Mouse (Mus musculus) forebrain, embryonic 14.5 days (tissue): ENCODE results near the gene Slc25a47. TPM values are rescaled to one million over a fixed set of nuclear protein-coding genes. Genes with fewer than 3 reads are reported as not detected.

ENCODE experiments used
- ATAC-seq: fragments of 200-750 bp; cut with Nextera tagmentation; 2 replicates; pipeline ENCODE4 v1.8.0; 2017; ENCODE audit warnings: mild to moderate bottlenecking, moderate library complexity
- DNase-seq: peaks from one replicate; pipeline ENCODE4 v3.0.0-alpha.2; 2015; ENCODE audit warnings: low spot score
- H3K27ac ChIP-seq: fragments of 300-500 bp; sonication (generic); 2 replicates; pipeline ENCODE4 v1.5.1; 2014; ENCODE audit warnings: low read depth, mild to moderate bottlenecking, control low read depth, low read length, moderate library complexity
- H3K27me3 ChIP-seq: fragments of 300-500 bp; sonication (generic); replicated peaks from 2 replicates; pipeline ENCODE4 v1.6.1; 2014; ENCODE audit warnings: low read length, control low read depth, mixed read lengths; ENCODE audit not compliant: control insufficient read depth, insufficient read depth
- H3K36me3 ChIP-seq: fragments of 300-500 bp; sonication (generic); 2 replicates; pipeline ENCODE4 v1.6.1; 2014; ENCODE audit warnings: low read length, control low read depth; ENCODE audit not compliant: control insufficient read depth, insufficient read depth
- H3K4me1 ChIP-seq: fragments of 300-500 bp; sonication (generic); 2 replicates; pipeline ENCODE4 v1.6.1; 2014; ENCODE audit warnings: antibody characterized with exemption, low read length, control low read depth; ENCODE audit not compliant: control insufficient read depth, insufficient read depth
- H3K4me2 ChIP-seq: fragments of 300-500 bp; sonication (generic); 2 replicates; pipeline ENCODE4 v1.6.1; 2014; ENCODE audit warnings: mild to moderate bottlenecking, control low read depth, low read length
- H3K4me3 ChIP-seq: fragments of 300-500 bp; sonication (generic); 2 replicates; pipeline ENCODE4 v1.5.1; 2014; ENCODE audit warnings: low read depth, low read length, control low read depth
- H3K9ac ChIP-seq: fragments of 300-500 bp; sonication (generic); 2 replicates; pipeline ENCODE4 v1.6.1; 2014; ENCODE audit warnings: mild to moderate bottlenecking, low read length, control low read depth, moderate library complexity
- H3K9me3 ChIP-seq: fragments of 300-500 bp; sonication (generic); replicated peaks from 2 replicates; pipeline ENCODE4 v1.6.1; 2016; ENCODE audit warnings: low read length, control low read depth, mixed read lengths; ENCODE audit not compliant: control insufficient read depth
- WGBS: fragments of 180-500 bp; shearing (Covaris S2); extraction: QIAGEN DNeasy Blood & Tissue Kit; methylation state at CpG from one replicate; pipeline ENCODE4 v1.1.7; 2014; 5-methylcytosine and 5-hydroxymethylcytosine counted together
- polyA plus RNA-seq: library from polyadenylated mRNA; unstranded; fragments of >200 nt; fragmentation: Nextera tagmentation; extraction: Ambion mirVana; gene quantifications from 2 replicates; pipeline ENCODE4 v1.2.1, GENCODE M21; 2014

Slc25a47 gene
- 14.1 and 17.3 TPM in 2 replicates for polyA plus RNA-seq

GRCm38 (mm10) chr12:108835840-108836409 is at the start of gene Slc25a47, which contains the start of gene Slc25a29:
TSS of gene Slc25a47 (plus strand) at chr12:108836046.
TSS of gene Slc25a29 (minus strand) at chr12:108835883.
- peaks cover 22% of the 10 kb centered on the region for H3K4me1 ChIP-seq
- no peaks in the 10 kb centered on the region for H3K9me3 ChIP-seq
- DNase-seq (peak; percentile 98), ATAC-seq (peak; percentile 99)
- H3K4me2 ChIP-seq = peak within 1 kb of the TSS; percentile 95
- peaks cover 4% of the 10 kb centered on the region for H3K36me3 ChIP-seq
- H3K4me3 ChIP-seq = peak within 1 kb of the TSS; percentile 74
- no peaks in the 10 kb centered on the region for H3K27me3 ChIP-seq
- H3K27ac ChIP-seq = peak within 1 kb of the TSS; percentile 52
- under 1% methylated on average over 52 of the region's 53 CpGs for WGBS
- peak within 1 kb of the TSS; percentile 81 for H3K9ac ChIP-seq

DNA sequence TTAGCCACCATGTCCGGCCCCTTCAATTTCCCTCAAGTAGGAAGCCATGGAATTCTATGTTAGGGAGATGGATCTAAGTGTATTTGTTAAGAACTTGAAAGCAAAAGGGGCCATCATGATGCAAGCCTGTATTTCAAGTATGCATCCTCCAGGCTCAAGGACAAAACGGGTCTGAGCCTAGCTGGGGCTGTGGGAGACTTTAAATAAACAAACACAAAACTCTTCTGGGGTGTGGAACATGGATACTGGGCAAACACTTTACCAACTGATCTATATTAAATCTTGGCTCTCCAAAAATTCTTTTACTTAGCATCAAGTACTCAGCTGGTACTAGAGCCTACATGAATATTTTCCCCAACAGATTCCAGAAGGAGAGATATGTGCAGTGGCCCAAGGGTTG is 48.5 kb upstream of the Slc25a47 start:
- Histone ChIP-seq H3K4me3 (no peak overlapping the region), H3K27me3 (no peaks in the 10 kb centered on the region), H3K9ac (no peak overlapping the region), H3K4me2 (no peak overlapping the region), H3K27ac (no peak overlapping the region), H3K9me3 (0 out of 2 replicates have a peak, but pooled peaks cover 3% of the 10 kb centered on the region), H3K4me1 (peaks cover 13% of the 10 kb centered on the region), H3K36me3 (no peaks in the 10 kb centered on the region)
- WGBS = 92% methylated on average over 2 of the region's 2 CpGs
- DNase-seq (no peak), ATAC-seq (no peak)

GRCm38 (mm10) chr12:108792152-108792545 is 43.7 kb upstream of the Slc25a47 start:
- ATAC-seq (peak; percentile 29), DNase-seq (peak; percentile 86)
- H3K4me3 ChIP-seq = peak overlapping the region; percentile 99
- peak overlapping the region; percentile 59 for H3K4me2 ChIP-seq
- under 1% methylated on average over 52 of the region's 52 CpGs for WGBS
- peak overlapping the region; percentile 98 for H3K27ac ChIP-seq
- peaks cover 29% of the 10 kb centered on the region for H3K4me1 ChIP-seq
- peak overlapping the region; percentile 68 for H3K9ac ChIP-seq
- H3K27me3 ChIP-seq = no peaks in the 10 kb centered on the region
- no peaks in the 10 kb centered on the region for H3K36me3 ChIP-seq
- H3K9me3 ChIP-seq = no peaks in the 10 kb centered on the region

- no peaks in the 10 kb centered on the region for H3K9me3 ChIP-seq
- ATAC-seq = peak; percentile 95
- under 1% methylated on average over 77 of the region's 127 CpGs for WGBS
Observed at GRCm38 (mm10) chr12:108792546-108793452, 43.0 kb upstream of the Slc25a47 start, which contains the start of gene Yy1. TSS of gene Yy1 (plus strand) at chr12:108792973.

DNA sequence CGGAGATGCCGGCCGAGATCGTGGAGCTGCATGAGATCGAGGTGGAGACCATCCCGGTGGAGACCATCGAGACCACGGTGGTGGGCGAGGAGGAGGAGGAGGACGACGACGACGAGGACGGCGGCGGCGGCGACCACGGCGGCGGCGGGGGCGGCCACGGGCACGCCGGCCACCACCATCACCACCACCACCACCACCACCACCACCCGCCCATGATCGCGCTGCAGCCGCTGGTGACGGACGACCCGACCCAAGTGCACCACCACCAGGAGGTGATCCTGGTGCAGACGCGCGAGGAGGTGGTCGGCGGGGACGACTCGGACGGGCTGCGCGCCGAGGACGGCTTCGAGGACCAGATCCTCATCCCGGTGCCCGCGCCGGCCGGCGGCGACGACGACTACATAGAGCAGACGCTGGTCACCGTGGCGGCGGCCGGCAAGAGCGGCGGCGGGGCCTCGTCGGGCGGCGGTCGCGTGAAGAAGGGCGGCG is 42.3 kb upstream of the Slc25a47 start:
- peak overlapping the region; percentile 89 for H3K9ac ChIP-seq
- no peak for ATAC-seq
- H3K27me3 ChIP-seq = no peaks in the 10 kb centered on the region
- H3K36me3 ChIP-seq = no peaks in the 10 kb centered on the region
- peak overlapping the region; percentile 44 for H3K4me2 ChIP-seq
- H3K4me3 ChIP-seq = peak overlapping the region; percentile 99
- peaks cover 29% of the 10 kb centered on the region for H3K4me1 ChIP-seq
- no peak for DNase-seq
- peak overlapping the region; percentile 98 for H3K27ac ChIP-seq
- WGBS = under 1% methylated on average over 61 of the region's 71 CpGs
- no peaks in the 10 kb centered on the region for H3K9me3 ChIP-seq

More at GRCm38 (mm10) chr12:108792546-108793452, 43.0 kb upstream of the Slc25a47 start, which contains the start of gene Yy1:
- peak within 1 kb of the TSS; percentile 89 for H3K9ac ChIP-seq
- H3K4me1 ChIP-seq = peaks cover 29% of the 10 kb centered on the region
- H3K27me3 ChIP-seq = no peaks in the 10 kb centered on the region
- H3K36me3 ChIP-seq = no peaks in the 10 kb centered on the region
- peak; percentile 99 for DNase-seq
- peak within 1 kb of the TSS; percentile 99 for H3K4me3 ChIP-seq
- peak within 1 kb of the TSS; percentile 59 for H3K4me2 ChIP-seq
- H3K27ac ChIP-seq = peak within 1 kb of the TSS; percentile 98

DNA sequence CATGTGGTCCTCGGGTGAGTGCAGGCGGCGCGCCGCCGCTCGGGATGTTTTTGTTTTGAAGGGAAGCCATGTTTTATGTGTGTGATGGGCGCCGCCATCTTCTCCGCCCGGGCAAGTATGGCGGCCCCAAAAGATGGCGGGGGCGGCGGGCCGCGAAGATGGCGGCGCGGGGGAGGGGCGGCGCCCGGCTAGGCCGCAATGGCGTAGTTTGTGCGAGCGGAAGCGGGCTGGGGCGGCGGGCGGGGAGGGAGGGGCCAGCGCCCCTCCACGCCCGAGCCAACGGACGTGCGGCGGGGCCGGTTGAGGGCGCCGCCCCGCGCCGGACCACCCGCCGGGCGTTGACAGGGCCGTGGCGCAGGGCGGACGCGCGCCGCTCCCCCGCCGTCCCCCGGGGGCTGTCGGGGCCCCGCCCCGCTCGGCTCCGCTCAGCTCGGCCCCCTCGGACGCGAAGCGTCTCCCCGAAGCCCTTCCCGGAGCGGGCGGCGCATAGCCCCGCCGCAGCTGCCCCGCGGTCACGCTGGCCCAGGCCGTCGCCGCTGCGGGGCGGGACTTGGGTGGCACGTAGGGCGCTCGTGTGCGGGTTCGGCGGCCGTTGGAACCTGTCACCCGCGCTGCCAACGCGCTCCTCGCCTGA is 41.7 kb upstream of the Slc25a47 start:
- WGBS = under 1% methylated on average over 64 of the region's 94 CpGs
- peak overlapping the region; percentile 89 for H3K9ac ChIP-seq
- peak overlapping the region; percentile 87 for H3K4me2 ChIP-seq
- peak overlapping the region; percentile 98 for H3K27ac ChIP-seq
- H3K9me3 ChIP-seq = no peaks in the 10 kb centered on the region
- no peaks in the 10 kb centered on the region for H3K36me3 ChIP-seq
- H3K27me3 ChIP-seq = no peaks in the 10 kb centered on the region
- peaks cover 29% of the 10 kb centered on the region for H3K4me1 ChIP-seq
- peak overlapping the region; percentile 99 for H3K4me3 ChIP-seq
- DNase-seq (peak; percentile 91), ATAC-seq (peak; percentile 67)

- H3K9ac ChIP-seq = peak overlapping the region; percentile 89
- ATAC-seq = no peak
- H3K36me3 ChIP-seq = 0 out of 2 replicates have a peak, but pooled peaks cover 3% of the 10 kb centered on the region
- H3K4me1 ChIP-seq = peaks cover 29% of the 10 kb centered on the region
- H3K9me3 ChIP-seq = no peaks in the 10 kb centered on the region
- peak; percentile 17 for DNase-seq
- H3K4me3 ChIP-seq = peak overlapping the region; percentile 99
- peak overlapping the region; percentile 87 for H3K4me2 ChIP-seq
- H3K27me3 ChIP-seq = no peaks in the 10 kb centered on the region
- H3K27ac ChIP-seq = no peak overlapping the region
- 18% methylated on average over 9 of the region's 9 CpGs for WGBS
Observed at GRCm38 (mm10) chr12:108794979-108795537, 40.8 kb upstream of the Slc25a47 start.

DNA sequence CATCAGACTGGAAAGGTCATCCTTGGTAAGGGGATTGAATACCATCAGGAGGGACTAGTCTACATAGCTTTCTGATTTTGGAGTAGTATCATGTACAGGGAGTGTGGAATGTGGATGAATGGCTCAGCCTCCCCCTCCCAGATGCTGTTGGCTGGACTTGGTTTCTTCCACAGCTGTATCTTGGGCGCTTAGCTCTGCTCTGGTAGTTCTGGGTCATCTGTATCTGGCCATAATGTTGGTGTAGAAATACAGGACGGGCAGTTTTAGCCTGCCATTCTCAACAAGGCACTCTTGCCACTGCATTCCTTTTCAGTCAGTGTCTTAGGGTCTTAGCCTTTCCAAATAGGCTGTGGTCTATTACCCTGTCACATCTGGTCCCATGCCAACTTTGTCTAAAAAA is 34.2 kb upstream of the Slc25a47 start:
- Histone ChIP-seq H3K27me3 (no peaks in the 10 kb centered on the region), H3K4me1 (peaks cover 11% of the 10 kb centered on the region; the same call in 1 of the 2 replicates), H3K27ac (no peak overlapping the region), H3K4me3 (no peak overlapping the region), H3K4me2 (no peak overlapping the region), H3K36me3 (0 out of 2 replicates have a peak, but pooled peaks cover 3% of the 10 kb centered on the region), H3K9me3 (no peaks in the 10 kb centered on the region), H3K9ac (no peak overlapping the region)
- no peak for DNase-seq
- WGBS = 73% methylated on average over 2 of the region's 2 CpGs
- no peak for ATAC-seq
